Mouse (Mus musculus): Measurements from ENCODE around the gene Frmd4a.
"Not testable (repeated sequence)": the region's sequence is repeated elsewhere in the genome, so short reads cannot be mapped to it uniquely, and the experiment has no call there.

The Frmd4a gene

DNA sequence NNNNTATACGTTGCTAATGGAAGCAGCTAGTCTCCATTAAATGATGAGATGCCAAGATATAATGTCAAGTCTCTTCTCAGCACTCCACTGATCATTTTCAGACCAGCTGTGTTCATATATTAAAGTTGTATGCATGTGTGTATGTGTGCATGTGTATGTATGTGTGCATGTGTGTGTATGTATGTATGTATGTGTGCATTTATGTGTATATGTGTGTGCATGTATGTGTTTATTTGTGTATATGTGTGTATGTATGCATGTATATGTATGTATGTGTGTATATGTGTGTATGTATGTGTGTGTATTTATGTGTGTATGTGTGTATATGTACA is 204.9 kb downstream of the Frmd4a start:
- DNase-seq: no peak

DNA sequence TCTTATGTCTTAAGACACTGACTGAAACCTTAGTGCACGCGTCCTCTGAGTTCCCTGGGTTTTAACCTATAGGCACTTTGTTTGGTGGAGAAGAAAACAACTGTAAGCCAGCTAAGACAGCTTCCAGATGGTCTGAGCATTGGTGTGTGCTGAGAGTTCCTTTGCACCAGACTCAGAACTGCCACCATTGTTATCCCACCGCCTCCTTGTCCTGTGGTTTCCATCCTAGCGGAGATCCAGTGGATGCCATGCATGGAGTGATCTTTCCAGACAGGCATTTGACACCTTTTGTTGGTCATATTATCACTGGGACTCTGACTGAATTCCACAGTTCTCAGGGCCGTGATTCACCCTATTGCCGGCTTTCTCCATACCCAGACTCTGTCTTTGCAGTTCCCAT is 205.8 kb downstream of the Frmd4a start:
- DNase-seq: no peak

DNA sequence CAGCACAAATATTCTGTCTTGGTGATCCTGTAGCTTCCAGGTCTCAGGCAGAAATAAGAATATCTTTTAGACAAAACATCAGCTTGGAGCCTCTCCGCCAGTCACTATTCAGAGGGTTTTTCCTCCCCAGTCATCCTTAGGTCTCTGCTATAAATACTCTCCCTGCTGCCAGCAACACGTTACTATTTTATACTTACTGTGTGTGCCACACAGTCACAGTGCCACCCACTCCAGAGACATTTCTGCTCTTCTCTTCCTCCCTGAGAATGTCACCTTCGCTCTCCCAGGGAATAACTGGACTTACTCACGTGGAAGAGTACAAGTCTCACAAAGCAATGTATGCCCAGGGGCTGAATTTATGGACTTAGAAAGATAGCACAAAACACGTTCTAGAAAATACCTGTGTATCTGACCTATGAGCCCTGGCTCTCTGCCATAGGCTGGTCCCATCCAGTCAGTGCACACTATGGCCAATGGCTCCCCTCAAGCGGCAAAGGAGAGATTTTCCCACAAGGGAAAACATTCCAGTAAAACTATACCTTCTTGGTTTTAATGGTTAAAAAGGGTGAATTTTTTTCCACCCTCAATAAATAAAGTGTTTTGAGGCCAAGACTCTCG is 209.5 kb downstream of the Frmd4a start:
- no peak for DNase-seq

DNA sequence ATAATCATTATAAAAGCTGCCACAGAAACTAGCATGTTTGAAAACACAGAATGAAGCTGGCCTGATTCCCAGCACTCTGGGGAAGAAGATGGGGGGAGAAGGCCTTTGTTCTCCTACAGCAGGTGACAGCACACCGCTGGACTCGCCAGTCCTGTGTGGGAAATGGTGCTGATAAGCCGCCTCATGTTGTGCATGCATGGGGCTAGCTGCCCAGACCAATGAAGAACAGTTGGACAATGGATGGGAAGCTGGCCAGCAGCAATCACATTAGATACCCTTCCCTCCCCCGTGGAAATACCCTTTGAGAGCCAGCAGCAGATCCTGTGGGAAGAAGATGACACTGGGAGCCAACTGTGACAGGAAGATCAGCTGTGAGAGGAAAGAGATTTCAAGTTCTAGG is 210.0 kb downstream of the Frmd4a start:
- DNase-seq: peak; percentile 7 to 13

DNA sequence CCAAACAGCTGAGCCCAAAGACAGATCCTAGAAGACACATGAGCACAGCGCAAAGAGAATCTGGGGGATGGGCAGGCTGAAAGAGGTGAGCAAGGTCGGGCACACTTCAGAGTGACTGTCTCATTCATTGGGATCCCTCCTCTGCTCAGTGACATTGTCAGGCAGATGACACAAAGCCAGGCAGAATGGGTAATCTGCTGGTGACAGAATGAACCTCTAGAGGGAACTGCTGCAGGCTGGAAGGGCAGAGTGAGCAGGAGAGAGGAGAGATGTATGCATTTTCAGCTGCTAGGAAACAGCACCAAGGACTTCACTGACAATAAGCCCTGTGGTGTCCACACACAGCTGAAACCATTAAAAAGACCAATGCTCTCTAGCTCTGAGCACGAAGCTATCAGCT is 211.0 kb downstream of the Frmd4a start:
- no peak for DNase-seq

DNA sequence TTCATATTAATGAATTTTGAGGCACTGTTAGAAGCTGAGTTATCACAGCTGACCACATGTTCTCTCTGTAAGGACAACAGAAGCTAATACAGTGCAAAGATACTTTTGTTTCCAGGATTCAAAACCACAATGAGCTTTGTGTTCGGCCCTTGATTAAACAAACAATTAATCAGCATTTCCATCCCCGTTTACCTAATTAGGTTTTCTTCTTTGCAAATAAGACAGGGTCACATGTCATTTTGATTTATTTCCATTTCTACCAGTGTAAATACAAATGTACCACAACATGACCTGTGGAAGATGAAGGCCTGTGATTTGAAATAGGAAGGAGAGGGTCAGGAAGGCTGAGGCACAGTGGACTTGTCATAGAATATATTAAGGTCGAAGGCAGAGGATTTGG is 214.8 kb downstream of the Frmd4a start:
- no peak for DNase-seq

DNA sequence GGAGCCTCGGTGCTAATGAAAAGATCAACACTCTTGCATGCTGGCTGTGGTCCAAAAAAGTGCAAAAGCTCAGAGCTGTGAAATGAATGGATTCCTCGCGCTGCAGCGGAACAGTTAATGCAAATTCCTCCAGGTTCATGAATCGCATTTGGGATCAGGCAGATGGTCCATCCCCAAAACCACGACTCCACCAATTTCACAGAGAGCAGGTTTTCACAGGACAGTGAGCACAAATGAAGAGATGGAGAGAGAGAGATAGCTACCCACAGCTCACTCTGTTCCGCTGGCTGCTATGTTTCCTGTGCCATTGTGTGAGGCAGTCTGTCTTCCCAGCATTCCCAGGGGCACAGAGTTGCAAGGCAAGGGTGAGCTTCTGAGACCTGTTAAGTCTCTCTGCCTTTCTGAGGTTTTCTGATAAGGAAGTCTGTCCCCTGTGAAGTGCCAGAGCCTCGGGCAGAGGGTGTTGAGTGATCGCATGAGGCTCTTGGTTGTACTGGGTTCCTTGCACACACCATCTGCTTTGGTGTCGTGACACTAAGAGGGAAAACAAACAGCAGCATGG is 215.3 kb downstream of the Frmd4a start:
- no peak for DNase-seq

DNA sequence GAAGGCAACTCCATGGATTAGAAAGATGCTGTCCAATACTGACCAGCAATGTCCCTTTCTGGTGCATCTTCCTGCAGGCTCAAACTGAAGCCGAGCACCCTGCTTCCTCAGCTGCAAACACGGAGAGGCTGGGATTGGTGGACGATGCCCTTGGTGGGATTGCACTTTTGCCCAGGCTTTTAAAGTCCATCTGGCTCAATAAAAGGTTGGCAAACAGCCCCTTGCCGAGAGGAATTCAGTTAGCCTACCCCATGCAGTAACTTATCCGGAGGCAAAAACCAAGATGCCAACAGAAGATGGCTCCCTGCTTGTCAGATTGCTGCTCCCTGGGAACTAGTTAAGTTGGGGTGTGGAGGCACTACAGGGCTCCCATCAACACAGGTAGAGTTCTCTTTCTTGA is 220.2 kb downstream of the Frmd4a start:
- no peak for DNase-seq

DNA sequence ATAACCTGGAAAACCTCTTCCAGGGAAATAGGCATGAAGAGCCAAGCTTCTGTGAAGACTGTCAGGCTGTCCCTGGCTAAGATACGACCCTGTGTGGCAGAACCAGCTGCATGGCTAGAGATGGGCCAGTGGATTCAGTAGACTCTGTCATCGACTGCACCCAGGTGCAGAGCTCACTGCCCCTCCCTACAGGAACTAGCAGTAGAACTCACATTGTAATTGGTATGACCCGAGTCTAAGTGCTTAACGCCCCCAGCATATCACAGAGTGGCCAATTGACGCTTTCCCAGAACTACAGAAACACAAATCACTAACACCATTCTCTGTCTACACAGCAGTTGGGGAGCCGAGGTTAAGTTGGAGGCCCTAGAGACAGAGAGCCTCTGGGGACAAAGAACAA is 232.2 kb downstream of the Frmd4a start:
- DNase-seq: no peak

DNA sequence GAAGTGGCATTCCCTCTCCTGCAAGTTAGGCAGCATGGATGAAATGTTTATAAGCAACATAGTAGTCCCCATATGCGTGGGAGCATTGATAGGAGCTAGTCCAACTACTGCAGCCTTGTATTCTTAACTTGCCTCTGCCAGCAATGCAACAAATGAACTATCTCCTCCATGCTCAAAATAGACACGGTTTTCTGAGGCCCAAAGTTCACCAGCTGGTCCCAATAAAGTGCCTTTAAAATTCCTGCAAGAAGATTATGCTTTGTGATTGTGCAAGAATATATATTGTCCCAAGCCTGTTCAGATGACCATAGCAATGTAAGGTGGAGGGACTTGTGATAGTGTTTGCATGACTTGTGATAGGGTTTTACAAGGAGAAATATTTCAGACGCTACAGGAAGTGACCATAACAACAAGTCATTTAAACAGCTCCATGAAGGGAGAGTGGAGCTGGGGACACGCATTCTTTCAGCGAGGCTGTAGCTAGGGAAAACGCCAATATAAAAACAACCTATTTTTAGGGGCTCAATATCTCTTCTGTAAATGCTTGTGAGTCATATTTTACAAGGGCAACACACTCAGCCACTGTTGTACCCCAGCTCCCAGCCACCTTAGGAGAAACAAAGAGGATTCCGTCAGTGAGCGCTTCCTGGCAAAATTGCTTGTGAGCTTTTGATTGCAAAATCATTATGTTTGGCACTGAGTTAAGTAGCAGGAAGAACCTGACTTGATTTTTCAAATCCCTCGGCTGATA is 235.2 kb downstream of the Frmd4a start:
- DNase-seq: no peak

DNA sequence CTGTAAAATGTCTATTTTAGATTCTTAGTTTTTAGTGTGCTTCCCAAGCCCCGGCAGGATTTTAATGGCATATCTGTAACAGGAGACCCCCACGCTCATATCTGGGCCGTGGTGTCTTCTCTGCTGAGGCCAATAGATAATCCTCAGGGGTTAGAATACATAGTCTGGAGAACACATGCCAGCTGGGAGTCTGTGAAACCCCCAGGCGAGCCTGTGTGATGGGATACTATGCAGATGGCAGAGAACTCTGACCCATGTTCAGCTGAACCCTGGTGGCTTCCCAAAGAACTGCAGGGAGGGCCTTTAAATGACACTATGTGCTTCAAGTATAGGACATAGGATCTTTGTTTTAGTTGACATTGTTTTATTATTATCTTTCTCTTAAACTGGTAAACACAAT is 235.8 kb downstream of the Frmd4a start:
- peak in 1 of 2 experiments; percentile 18 for DNase-seq

DNA sequence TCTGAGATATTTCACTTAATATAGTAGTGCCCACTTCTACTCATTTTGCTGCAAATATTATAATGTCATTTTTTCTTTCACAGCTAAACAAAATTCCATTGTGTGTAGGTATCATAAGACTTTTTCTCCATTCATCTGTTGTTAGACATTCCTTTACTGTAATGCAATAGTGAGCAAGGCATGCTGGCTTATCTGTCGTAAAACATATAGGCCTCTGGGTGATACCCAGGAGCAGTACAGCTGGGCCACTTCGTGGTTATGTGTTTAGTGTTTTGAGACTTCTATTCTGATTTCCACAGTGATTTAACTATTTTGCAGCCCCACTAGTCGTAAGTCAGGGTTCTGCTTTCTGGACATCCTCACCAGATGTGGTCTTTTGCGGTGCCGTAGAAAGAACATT is 236.6 kb downstream of the Frmd4a start:
- no peak for DNase-seq

DNA sequence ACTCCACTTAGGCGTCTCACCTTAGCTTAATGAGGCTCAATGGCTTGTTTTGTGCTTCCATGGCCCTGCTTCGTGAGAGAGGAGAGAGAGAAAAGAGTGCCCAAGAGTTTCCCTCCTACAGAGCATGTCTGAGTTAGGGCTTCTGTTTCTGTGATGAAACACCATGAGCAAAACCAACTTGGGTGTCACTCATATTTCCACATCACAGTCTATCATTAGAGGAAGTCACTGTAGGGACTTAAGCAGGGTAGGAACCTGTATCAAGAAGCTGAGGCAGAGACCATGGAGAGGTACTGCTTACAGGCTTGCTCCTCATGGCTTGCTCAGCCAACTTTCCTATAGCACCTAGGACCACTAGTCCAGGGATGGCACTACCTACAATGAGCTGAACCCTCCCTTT is 238.7 kb downstream of the Frmd4a start:
- no peak for DNase-seq

DNA sequence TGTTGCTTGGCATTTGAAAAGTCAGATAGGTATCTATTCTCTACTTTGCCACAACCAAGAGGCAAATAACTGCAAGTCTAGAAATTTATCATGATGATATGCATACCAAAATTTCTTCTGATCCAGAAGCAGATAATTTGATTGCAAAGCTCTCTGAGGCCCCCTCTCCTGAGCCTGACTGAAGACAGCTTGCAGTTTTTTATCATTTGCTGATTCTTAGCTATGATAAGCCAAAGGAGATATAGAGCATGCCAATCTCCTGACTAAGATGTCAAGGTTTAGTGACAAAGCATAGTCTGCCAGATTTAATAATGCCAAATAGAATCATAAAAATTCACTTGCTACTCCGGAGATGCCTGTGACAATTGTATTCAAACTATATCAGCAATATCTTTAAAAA is 240.1 kb downstream of the Frmd4a start:
- DNase-seq: no peak

DNA sequence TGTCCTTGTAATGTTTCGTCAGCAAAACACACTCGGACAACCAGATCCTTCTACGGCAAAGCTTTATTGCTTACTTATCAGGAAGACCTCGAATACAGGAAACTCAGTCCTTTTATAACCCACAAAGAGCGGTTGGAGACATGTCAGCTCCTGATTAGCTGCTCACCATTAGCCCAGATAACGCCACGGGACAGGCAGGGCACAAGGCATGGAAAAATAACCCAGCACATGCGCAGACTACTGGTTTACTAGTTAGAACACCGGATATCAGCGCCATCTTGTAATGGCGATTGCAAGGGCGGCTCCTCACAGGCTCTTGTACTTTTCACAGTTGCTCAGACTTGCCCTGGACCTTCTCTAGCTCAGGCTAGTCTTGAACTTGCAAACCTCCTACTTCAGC is 241.3 kb downstream of the Frmd4a start:
- not testable (repeated sequence) for DNase-seq

DNA sequence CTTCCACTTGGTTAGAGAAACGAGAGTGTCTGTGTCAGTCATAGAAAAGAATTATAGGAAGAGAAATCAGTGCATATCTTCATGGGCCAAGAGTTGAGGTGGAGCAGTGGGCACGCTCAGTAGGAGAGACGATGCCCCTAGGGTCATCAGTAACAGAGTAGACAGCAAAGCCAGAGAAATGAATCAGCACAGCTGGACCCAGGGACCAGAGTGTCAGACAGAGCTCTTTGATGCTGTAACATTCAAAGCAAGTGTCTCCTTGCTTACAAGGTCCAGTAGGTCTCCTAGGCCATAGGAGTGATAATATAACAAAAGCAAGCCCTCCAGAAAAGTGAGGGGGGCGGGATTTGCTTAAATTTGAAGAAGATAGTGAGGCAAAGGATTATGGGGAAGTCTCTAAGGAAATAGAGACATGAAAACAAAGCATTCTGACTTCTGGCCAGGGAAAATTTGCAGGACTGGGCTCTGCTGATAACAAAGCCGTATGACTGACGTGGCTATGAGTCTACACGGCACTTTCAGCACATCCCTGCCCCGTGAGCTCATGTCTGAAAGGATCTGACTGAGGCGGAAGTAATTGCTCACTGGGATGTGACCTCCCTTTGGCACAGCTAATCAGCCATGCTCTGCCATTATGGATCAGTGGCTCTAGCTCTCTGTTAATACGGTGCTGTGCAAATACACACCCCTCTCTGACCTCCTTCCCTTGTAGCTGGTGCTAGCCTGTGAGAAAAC is 243.0 kb downstream of the Frmd4a start:
- no peak for DNase-seq

DNA sequence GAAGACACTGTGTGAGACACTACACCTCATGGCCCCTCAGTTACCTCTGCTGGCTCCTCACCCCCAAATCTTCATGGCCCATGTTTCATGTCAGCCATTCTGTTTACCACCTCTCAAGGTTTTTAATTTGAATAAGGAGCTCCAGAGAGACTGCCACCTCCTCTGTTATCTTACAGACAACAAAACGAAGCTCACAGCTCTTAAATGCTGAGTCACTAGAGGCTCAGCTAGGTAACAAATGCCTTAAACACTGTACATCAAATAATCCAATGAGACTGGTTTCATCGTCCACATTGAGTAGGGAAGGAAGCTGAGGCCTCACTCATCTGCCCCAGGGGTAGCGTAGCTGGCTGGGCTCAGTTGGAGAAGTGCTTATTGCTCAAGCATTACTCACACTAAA is 245.2 kb downstream of the Frmd4a start:
- no peak for DNase-seq

DNA sequence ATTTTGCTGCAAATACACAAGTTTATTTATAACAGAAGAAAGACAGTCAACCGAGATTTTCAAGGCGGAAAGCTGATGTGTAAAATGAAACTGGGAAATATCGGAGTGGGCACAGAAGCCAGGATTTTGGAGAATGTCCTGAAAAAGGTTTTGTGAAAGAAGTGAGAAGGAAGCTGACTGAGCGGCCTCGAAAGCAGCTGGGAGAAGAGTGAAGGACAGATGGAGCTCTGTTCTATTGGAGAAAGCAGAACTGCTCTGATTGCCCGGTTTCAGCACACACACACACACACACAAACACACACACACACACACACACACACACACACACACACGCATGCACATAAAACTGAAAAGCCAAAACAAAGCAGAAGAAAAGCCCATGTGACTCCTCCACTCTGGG is 249.9 kb downstream of the Frmd4a start:
- DNase-seq: no peak

DNA sequence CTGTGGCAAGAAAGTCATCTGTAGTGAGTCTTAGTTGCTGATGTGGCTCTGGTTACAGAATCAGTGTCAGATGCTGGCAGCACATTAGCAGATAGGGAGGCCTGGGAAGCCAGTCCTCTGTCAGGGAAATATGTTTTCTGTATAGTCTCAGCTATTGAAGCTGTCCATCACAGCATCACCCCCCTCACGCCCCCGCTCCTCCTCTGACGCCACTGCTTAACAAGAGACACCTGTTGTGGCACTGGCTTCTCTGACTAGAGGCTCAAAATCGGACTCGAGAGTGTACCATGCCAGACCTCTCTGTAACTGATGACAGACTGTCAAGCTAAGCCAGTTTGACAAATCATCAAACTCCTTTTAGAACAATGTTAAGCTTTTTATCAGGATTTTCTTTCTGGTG is 265.3 kb downstream of the Frmd4a start:
- DNase-seq: no peak

DNA sequence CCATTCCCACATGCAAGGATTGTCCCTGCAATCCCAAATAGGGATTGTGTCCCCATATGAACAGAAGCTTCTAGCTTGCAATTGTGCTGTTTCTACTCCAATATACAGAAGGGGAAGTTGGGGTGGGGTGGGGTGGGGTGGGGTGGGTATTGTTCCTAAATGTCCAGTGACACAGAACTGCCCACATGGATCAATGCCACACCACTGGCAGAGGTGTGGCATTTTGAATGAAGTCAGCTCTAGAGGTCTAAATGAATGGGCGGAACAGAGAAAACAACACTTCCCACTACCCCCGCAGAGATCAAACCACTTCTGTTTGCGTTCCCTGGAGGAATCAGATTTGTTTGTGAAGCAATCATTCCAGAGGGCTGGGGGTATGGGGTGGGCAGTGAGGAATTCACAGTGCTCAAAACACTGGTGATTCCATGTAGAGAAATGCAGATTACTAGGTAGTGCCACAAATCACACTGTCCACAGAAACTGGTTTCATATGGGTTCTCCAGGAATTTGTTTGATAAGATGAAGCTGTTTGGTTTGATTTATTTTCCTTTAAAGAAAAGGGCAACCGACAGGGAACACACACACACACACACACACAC is 268.3 kb downstream of the Frmd4a start:
- DNase-seq: no peak

DNA sequence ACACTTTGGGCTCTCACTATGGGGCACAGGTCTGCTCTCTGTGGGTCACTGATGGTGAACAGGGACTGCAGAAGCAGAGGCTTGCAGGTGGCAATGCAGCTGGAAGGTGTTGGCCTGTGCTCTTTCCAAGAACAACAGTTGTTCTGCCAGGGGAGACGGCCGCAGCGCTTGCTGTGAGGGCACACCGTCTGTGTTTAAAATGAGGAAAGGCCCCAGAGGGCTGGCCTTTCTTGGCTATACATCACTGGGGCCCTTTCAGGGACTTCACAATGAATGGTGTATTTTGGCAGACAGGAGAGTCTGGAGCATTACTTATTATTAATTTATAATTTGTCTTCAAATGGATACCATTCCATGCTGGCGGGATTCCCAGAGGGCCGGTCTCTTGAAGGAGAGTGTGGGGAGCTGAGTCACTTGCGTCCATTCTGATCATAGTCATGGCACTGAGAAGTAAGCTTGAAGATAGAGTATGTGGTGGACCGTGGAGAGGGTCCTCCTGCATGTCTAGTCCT is 268.9 kb downstream of the Frmd4a start:
- no peak for DNase-seq

DNA sequence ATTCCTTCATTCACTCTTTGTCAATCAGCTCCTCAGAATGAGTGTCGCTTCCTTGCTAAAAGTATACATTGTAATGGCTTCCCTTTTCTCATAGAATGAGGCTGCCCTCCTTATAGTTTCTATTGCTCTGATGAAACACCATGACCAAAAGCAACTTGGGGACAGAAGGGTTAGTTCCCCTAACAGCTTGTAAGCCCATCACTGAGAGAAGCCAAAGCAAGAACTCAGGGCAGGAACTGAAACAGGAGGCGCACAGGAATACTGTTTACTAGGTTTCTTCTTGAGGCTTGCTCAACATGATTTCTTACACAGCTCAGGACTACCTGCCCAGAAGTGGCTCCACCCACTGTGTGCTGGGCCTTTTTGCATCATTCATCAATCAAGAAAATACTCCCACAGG is 273.0 kb downstream of the Frmd4a start:
- DNase-seq: no peak

DNA sequence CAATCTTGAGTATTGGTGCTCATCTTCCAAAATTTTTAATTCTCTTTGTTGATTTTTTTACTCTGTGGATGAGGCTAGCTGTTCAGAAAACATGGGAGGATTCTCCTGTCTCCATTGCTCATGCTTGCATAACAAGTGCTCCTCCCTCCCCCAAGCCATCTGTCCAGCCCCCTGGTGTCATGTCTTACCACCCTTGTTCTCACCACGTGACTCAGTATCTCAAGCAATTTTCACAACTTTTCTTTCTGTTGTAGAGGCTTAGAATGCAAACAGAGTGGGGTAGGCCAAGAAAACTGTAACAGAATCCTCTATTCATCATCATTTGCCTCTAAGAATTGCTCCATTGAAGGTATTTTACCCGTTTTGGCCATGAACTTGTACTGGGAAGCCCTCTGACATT is 273.6 kb downstream of the Frmd4a start:
- no peak for DNase-seq

All from kidney, adult 8-10 months (tissue).